Mouse (Mus musculus) right cerebral cortex, postnatal 10 days (tissue): ENCODE data around the gene Ifne.

ENCODE experiments used
- DNase-seq, 2 experiments: peaks; one replicate each; pipeline ENCODE4 v3.0.0; 2021; ENCODE audit warnings: low spot score in 2 of 2

Ifne gene

GRCm38 (mm10) chr4:88880101-88880500, at the start of gene Ifne:
Gene Ifne, minus strand, starts transcription at chr4:88880201.
- no peak for DNase-seq

DNA sequence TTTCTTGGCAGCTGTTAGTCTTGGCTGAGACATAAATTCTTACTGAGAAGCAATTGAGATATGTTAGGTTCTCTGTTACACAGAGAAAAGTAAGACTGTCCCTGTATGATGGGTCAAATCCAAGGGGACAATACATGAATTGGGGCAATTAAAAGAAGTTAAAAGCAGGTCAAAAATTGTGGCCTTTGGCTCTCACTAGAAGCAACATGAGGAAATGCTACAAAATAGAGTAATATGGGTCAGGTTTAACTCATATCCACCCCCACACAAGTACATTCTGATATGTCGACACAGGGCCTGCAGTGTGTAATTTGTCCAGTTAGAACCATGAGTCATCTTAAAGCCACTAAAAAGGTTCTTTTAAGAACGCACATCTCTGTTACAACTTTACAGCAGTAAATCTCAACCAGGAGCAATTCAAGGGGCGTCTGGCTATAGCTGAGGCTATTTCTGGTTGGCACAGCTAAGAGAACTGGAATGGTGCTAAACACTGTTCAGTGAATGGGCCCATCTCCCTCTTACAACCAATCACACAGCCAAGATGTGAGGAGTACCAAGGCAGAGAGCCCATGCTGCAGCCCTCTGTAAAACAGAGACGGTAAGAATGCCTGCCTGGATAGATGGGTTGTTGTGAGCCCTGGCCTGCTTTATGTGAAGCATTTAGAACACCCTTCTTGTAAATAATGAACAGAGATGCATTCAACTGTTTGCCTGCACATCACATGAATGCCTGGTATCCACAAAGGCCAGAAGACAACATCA, 48.5 kb upstream of the Ifne start:
- DNase-seq: no peak

- DNase-seq: no peak
Observed at GRCm38 (mm10) chr4:88927850-88928249, 47.8 kb upstream of the Ifne start.

DNA sequence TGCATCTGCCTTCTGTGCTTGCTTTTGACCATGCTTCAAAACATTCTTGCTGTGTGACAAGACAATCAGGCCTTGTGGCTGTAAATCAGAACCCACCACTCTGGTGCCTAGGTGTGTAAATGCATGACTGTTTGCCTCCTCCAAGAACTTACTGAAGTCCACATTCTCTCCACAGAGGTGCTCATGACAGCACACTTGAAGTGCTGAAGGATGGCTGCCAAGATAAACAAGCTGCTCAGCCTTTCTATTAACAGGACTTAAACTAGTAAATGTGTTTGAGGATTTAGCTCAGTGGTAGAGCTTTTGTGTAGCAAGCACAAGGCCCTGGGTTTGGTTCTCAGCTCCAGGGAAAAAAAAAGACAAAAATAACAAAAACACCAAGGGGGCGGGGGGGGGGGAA, 46.6 kb upstream of the Ifne start:
- DNase-seq: no peak

GRCm38 (mm10) chr4:88926082-88926481, 46.1 kb upstream of the Ifne start:
- DNase-seq: no peak

DNA sequence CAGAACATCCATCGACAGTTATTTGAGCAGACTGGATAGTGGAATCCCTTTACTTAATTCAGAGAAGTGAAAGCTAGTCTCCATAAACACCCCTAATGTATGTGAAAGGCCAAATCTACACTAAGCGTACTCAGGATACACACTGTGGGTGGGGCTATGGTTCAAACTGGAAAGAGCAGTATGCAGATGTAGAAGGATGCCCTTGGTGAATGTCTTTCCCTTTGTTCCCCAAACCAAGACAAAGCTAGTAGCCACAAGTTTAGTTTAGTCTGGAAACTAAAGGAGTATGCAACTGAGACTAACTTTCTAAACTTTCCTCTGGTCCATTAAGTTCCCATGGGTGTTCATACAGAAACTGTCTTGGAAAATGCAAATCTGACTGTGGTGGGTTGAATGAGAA, 45.5 kb upstream of the Ifne start:
- no peak for DNase-seq

GRCm38 (mm10) chr4:88921280-88921679, 41.3 kb upstream of the Ifne start:
- DNase-seq: no peak

- no peak for DNase-seq
Observed at GRCm38 (mm10) chr4:88917770-88918460, 37.9 kb upstream of the Ifne start.

- DNase-seq: no peak
Observed at GRCm38 (mm10) chr4:88916306-88916705, 36.3 kb upstream of the Ifne start.

- no peak for DNase-seq
Observed at GRCm38 (mm10) chr4:88913984-88914383, 34.0 kb upstream of the Ifne start.

- DNase-seq: no peak
Observed at GRCm38 (mm10) chr4:88912882-88913281, 32.9 kb upstream of the Ifne start.

DNA sequence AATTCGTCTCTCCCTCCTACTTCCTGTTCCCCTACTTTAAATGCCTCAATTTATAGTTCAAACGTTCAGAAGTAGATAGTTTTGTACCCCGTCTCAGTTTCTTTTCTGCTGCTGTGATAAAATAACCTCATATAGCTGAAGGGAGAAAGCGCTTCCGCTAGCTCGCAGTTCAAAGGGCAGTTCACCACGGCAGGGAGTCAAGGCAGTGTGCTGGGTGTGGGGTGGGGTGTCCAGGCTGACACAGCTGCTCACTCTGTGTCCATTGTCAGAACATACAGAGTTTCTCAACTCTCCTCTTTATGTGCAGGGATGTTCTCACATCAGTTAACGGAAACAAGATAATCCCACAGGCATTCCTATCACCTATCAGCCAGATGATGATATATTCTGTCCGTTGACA, 32.2 kb upstream of the Ifne start:
- no peak for DNase-seq

GRCm38 (mm10) chr4:88909600-88910534, 29.9 kb upstream of the Ifne start:
- DNase-seq: no peak

- DNase-seq: no peak
Observed at GRCm38 (mm10) chr4:88893201-88893754, 13.3 kb upstream of the Ifne start.

DNA sequence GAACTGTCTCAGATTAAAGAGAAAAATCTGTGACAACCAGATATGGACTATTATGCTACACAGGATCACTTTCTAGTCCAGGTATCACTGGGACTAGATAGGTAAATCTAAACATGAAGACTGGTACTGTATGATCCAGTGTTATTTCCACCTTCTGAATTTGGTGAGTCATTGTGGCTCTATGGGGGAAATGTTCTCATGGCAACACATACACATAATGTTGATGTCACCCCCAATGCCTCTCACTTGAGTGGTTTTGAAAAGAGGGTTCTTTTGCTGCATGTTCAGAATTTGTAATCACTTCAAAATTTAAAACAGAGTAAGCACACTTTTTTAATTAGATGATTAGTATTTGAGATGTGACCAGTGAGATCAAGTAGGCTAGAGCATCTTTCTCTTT, 8.2 kb upstream of the Ifne start:
- no peak for DNase-seq

- no peak for DNase-seq
Observed at GRCm38 (mm10) chr4:88878772-88879171, 1.2 kb downstream of the Ifne start.

- no peak for DNase-seq
Observed at GRCm38 (mm10) chr4:88878246-88878645, 1.8 kb downstream of the Ifne start.

DNA sequence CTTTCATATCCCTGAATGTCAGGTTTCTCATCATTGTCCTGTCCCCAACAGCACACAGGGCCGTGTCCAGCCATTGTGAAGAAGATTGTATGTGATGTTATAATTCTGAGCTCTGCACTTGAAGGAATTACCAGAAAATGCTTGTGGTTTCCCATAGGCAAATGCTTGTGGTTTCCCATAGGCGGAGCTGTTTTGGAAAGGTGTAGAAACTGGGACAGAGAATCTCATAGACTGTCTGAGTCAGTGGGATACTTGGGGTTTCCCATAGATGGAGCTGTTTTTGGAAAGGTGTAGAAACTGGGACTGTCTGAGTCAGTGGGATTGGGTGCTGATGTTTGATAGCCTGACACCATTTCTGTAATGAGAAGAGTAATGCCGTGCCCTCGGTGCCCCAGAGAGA, 3.5 kb downstream of the Ifne start:
- DNase-seq: no peak

DNA sequence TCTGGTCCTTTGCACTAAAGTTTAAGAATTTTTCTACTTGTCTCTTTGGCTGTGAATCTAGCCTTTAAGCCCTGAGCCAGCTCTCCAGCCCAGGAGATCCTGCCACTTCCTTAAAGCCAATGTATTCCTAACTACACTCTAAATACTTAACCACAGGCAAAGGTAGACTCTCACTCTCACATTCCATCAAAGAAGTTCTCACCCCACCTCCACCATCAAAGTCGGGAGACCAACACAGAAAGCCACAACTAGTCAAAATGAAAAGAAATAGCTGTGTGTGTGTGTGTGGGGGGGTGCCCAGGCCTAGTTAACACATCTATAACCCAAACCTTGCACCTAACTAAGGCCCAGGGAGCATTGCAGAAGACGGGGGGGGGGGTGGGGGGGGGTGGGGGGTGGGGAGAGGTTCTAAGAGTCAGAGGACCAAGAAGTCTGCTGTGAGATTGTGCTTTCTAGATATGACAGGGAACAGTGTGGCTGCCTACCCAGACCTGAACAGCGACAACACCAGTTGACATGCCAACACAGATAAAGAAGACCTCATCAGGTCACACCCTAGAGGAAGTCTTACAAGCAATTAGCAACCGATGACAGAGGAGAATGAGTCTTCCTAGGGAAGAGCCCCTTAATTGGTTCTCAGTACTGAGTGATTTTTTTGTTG, 4.4 kb downstream of the Ifne start:
- DNase-seq: no peak

GRCm38 (mm10) chr4:88872691-88873090, 7.3 kb downstream of the Ifne start:
- DNase-seq: no peak
